Mouse (Mus musculus) CH12.LX (cell line): ENCODE data around the gene Gtf2h4. TPM values are rescaled to one million over a fixed set of nuclear protein-coding genes. Genes with fewer than 3 reads are reported as not detected.

Source experiments
- DNase-seq: peaks from one replicate; pipeline ENCODE4 v3.0.0-alpha.2; 2013; ENCODE audit errors: extremely low read depth
- H3K27ac ChIP-seq: 2 replicates; pipeline ENCODE4 v1.5.1; 2012; ENCODE audit warnings: low read depth, mild to moderate bottlenecking, control low read depth, moderate library complexity; ENCODE audit not compliant: insufficient read depth
- H3K27me3 ChIP-seq: replicated peaks from 2 replicates; pipeline ENCODE3; 2012; ENCODE audit warnings: inconsistent platforms
- H3K36me3 ChIP-seq, 2 experiments: replicated peaks in 1 of 2; 2 replicates each; pipeline versions ENCODE3 to v1.6.1; 2012; ENCODE audit warnings: inconsistent platforms in 1 of 2, low read length in 1 of 2, mild to moderate bottlenecking in 1 of 2, mixed read lengths in 1 of 2, moderate library complexity in 1 of 2; ENCODE audit not compliant: control insufficient read depth in 1 of 2, insufficient read depth in 1 of 2
- H3K4me1 ChIP-seq, 2 experiments: 2 replicates each; pipeline ENCODE4 v1.6.1; 2012; ENCODE audit warnings: inconsistent platforms in 1 of 2, moderate library complexity in 1 of 2; ENCODE audit not compliant: insufficient read depth in 2 of 2, control insufficient read depth in 1 of 2
- H3K4me2 ChIP-seq: 2 replicates; pipeline ENCODE4 v1.6.1; 2012; ENCODE audit warnings: low read depth, mild to moderate bottlenecking, control low read depth; ENCODE audit not compliant: poor library complexity, insufficient read depth, severe bottlenecking
- H3K4me3 ChIP-seq, 3 experiments: fragments of 150-350 bp in 1 of 3; sonication (generic) in 1 of 3; replicated peaks in 1 of 3; 2 replicates each; pipeline versions ENCODE3 to v1.5.1; 2011 to 2012; ENCODE audit warnings: low read depth in 2 of 3, low read length in 2 of 3, mild to moderate bottlenecking in 2 of 3, moderate library complexity in 2 of 3, control low read depth in 1 of 3, improper control_type of control experiment in 1 of 3, inconsistent platforms in 1 of 3, mixed read lengths in 1 of 3; ENCODE audit not compliant: poor library complexity in 1 of 3
- H3K79me2 ChIP-seq: replicated peaks from 2 replicates; pipeline ENCODE4 v1.6.1; 2012; ENCODE audit warnings: mild to moderate bottlenecking, moderate library complexity; ENCODE audit not compliant: control insufficient read depth, poor library complexity, insufficient read depth, severe bottlenecking; ENCODE audit errors: extremely low read depth
- H3K9ac ChIP-seq: 2 replicates; pipeline ENCODE4 v1.6.1; 2012; ENCODE audit warnings: low read depth, mild to moderate bottlenecking, control low read depth, moderate library complexity; ENCODE audit not compliant: insufficient read depth
- H3K9me3 ChIP-seq: replicated peaks from 2 replicates; pipeline ENCODE3; 2012; ENCODE audit warnings: low read length, inconsistent platforms, mixed read lengths
- CHD2 ChIP-seq: IDR thresholded peaks from 2 replicates; pipeline ENCODE4 v1.6.1; 2011; ENCODE audit warnings: low read length, improper control_type of control experiment
- CTCF ChIP-seq, 2 experiments: IDR thresholded peaks in 1 of 2; conservative IDR thresholded peaks in 1 of 2; 2 replicates each; pipeline ENCODE4 v1.5.1; 2011 to 2012; ENCODE audit warnings: low read depth in 2 of 2, low read length in 2 of 2, improper control_type of control experiment in 1 of 2, inconsistent platforms in 1 of 2, mild to moderate bottlenecking in 1 of 2, moderate library complexity in 1 of 2
- ELF1 ChIP-seq: IDR thresholded peaks from 2 replicates; pipeline ENCODE4 v1.6.1; 2014; ENCODE audit warnings: low read depth, mild to moderate bottlenecking, inconsistent platforms, low read length, improper control_type of control experiment
- EP300 ChIP-seq: IDR thresholded peaks from 2 replicates; pipeline ENCODE4 v1.6.1; 2011; ENCODE audit warnings: low read length, improper control_type of control experiment
- ETS1 ChIP-seq: conservative IDR thresholded peaks from 2 replicates; pipeline ENCODE4 v1.6.1; 2012; ENCODE audit warnings: low read depth, mild to moderate bottlenecking, inconsistent platforms, low read length, improper control_type of control experiment, moderate library complexity
- GABPA ChIP-seq: IDR thresholded peaks from 2 replicates; pipeline ENCODE4 v1.6.1; 2012; ENCODE audit warnings: low read depth, low read length, improper control_type of control experiment, inconsistent platforms; ENCODE audit not compliant: insufficient replicate concordance
- HCFC1 ChIP-seq: IDR thresholded peaks from 2 replicates; pipeline ENCODE4 v1.6.1; 2012; ENCODE audit warnings: low read depth, mild to moderate bottlenecking, inconsistent platforms, low read length, improper control_type of control experiment
- IRF4 ChIP-seq: IDR thresholded peaks from 2 replicates; pipeline ENCODE4 v1.6.1; 2014; ENCODE audit warnings: low read depth, mild to moderate bottlenecking, inconsistent platforms, low read length, improper control_type of control experiment
- JUN ChIP-seq: IDR thresholded peaks from 2 replicates; pipeline ENCODE4 v1.6.1; 2011; ENCODE audit warnings: low read depth, mild to moderate bottlenecking, low read length, improper control_type of control experiment, moderate library complexity; ENCODE audit not compliant: insufficient read depth
- MAFK ChIP-seq: IDR thresholded peaks from 2 replicates; pipeline ENCODE4 v1.6.1; 2011; ENCODE audit warnings: low read length, improper control_type of control experiment; ENCODE audit not compliant: insufficient replicate concordance
- MAX ChIP-seq: IDR thresholded peaks from 2 replicates; pipeline ENCODE4 v1.6.1; 2011; ENCODE audit warnings: low read length, improper control_type of control experiment
- MEF2A ChIP-seq: IDR thresholded peaks from 2 replicates; pipeline ENCODE4 v1.6.1; 2014; ENCODE audit warnings: low read depth, mild to moderate bottlenecking, inconsistent platforms, low read length, improper control_type of control experiment, borderline replicate concordance
- MXI1 ChIP-seq: IDR thresholded peaks from 2 replicates; pipeline ENCODE4 v1.6.1; 2011; ENCODE audit warnings: mild to moderate bottlenecking, low read depth, low read length, improper control_type of control experiment
- NELFE ChIP-seq: IDR thresholded peaks from 2 replicates; pipeline ENCODE4 v1.6.1; 2011; ENCODE audit warnings: low read depth, low read length, improper control_type of control experiment
- POLR2A ChIP-seq: IDR thresholded peaks from 2 replicates; pipeline ENCODE4 v1.6.1; 2011; ENCODE audit warnings: low read depth, mild to moderate bottlenecking, improper control_type of control experiment, low read length
- POLR2AphosphoS2 ChIP-seq: IDR thresholded peaks from 2 replicates; pipeline ENCODE4 v1.6.1; 2011; ENCODE audit warnings: low read depth, low read length, improper control_type of control experiment
- RAD21 ChIP-seq: IDR thresholded peaks from 2 replicates; pipeline ENCODE4 v1.6.1; 2011; ENCODE audit warnings: low read depth, mild to moderate bottlenecking, low read length, improper control_type of control experiment, moderate library complexity
- SMC3 ChIP-seq: IDR thresholded peaks from 2 replicates; pipeline ENCODE4 v1.6.1; 2011; ENCODE audit warnings: low read depth, low read length, improper control_type of control experiment
- TBP ChIP-seq: conservative IDR thresholded peaks from 2 replicates; pipeline ENCODE4 v1.6.1; 2011; ENCODE audit warnings: low read depth, low read length, improper control_type of control experiment
- TCF12 ChIP-seq: IDR thresholded peaks from 2 replicates; pipeline ENCODE4 v1.6.1; 2014; ENCODE audit warnings: low read depth, mild to moderate bottlenecking, inconsistent platforms, low read length, improper control_type of control experiment
- UBTF ChIP-seq: IDR thresholded peaks from 2 replicates; pipeline ENCODE4 v1.6.1; 2012; ENCODE audit warnings: low read depth, mild to moderate bottlenecking, inconsistent platforms, low read length, improper control_type of control experiment, moderate library complexity
- USF1 ChIP-seq: IDR thresholded peaks from 2 replicates; pipeline ENCODE4 v1.6.1; 2014; ENCODE audit warnings: low read depth, mild to moderate bottlenecking, inconsistent platforms, low read length, improper control_type of control experiment
- USF2 ChIP-seq: conservative IDR thresholded peaks from 2 replicates; pipeline ENCODE4 v1.6.1; 2011; ENCODE audit warnings: low read depth, low read length, improper control_type of control experiment
- ZMIZ1 ChIP-seq: IDR thresholded peaks from 2 replicates; pipeline ENCODE4 v1.6.1; 2012; ENCODE audit warnings: low read depth, mild to moderate bottlenecking, inconsistent platforms, low read length, improper control_type of control experiment
- ZNF384 ChIP-seq: IDR thresholded peaks from 2 replicates; pipeline ENCODE4 v1.6.1; 2012; ENCODE audit warnings: low read depth, low read length, improper control_type of control experiment, inconsistent platforms
- dilution Hi-C: fragments of 300-500 bp; cut with MboI; formaldehyde crosslinking; loops from 2 replicates; pipeline ENCODE4 v1.14.3; 2020; ENCODE audit warnings: low sequenced_read_pairs; ENCODE audit not compliant: extremely low pct_unique_long_range_greater_than_20kb, extremely low pct_ligation_motif_present
- in situ Hi-C: fragments of 300-500 bp; cut with MboI; formaldehyde crosslinking; loops from 3 replicates; pipeline ENCODE4 v1.14.3; 2019; ENCODE audit warnings: low sequenced_read_pairs, low pct_ligation_motif_present, low pct_unique_long_range_greater_than_20kb, mixed read lengths
- polyA plus RNA-seq: library from polyadenylated mRNA; unstranded; fragments of >175 nt; gene quantifications from 2 replicates; pipeline ENCODE4 v1.2.1, GENCODE M21; 2012; ENCODE audit warnings: low read depth; ENCODE audit not compliant: insufficient read length
- total RNA-seq, 2 experiments: library from RNA; depleted of rRNA; stranded (reverse); fragments of 300-350 nt in 1 of 2; fragments of >200 nt in 1 of 2; gene quantifications; 2 replicates each; pipeline ENCODE4 v1.2.3; 2012 to 2014

The Gtf2h4 gene
- total and polyA plus RNA-seq, 3 experiments, result 40.0 to 55.7 (median 40.7) TPM

DNA sequence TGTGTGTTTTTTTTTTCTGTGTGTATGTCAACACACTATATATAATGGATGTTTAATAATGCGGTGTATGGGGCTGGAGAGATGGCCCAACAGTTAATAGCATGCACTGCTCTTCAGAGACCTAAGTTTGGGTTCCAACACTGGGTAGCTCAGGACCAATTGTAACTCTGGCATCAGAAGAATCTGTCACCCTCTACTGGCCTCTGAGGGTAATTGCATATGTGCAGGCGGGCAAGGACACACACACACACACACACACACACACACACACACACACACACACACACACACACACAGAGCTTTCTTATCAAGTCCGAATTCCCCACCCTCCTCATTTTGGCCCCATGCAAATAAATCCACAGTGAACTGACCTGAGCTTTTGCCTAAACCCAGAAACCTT, 38.3 kb downstream of the Gtf2h4 start:
- Histone ChIP-seq H3K4me1 (peaks cover 7 to 10% of the 10 kb centered on the region in 2 experiments), H3K9me3 (no peaks in the 10 kb centered on the region), H3K27ac (no peak overlapping the region), H3K36me3 (no peaks in the 10 kb centered on the region), H3K27me3 (peaks cover 34% of the 10 kb centered on the region), H3K79me2 (no peaks in the 10 kb centered on the region), H3K9ac (no peak overlapping the region), H3K4me2 (no peak overlapping the region), H3K4me3 (no peak overlapping the region)
- in situ Hi-C loops (no loop called here), dilution Hi-C loops (no loop called here)
- TF ChIP-seq TCF12 (no peak), SMC3 (0 out of 2 replicates have a peak, but pooled peaks have one; percentile 3), CTCF (conservative IDR thresholded peaks at IDR 0.05 in 1 of 2, IDR thresholded peaks at IDR 0.05 in 1 of 2; ENCODE audit: low read depth in 2 of 2, low read length in 2 of 2) (peak in 1 of 2 experiments; percentile 39; a peak in 1 of 4 replicates), GABPA (no peak), USF1 (no peak), MXI1 (no peak), POLR2A (no peak), UBTF (no peak), ETS1 (no peak), CHD2 (no peak), MEF2A (no peak), MAFK (no peak), IRF4 (no peak), EP300 (no peak)
- peak; percentile 40 for DNase-seq

DNA sequence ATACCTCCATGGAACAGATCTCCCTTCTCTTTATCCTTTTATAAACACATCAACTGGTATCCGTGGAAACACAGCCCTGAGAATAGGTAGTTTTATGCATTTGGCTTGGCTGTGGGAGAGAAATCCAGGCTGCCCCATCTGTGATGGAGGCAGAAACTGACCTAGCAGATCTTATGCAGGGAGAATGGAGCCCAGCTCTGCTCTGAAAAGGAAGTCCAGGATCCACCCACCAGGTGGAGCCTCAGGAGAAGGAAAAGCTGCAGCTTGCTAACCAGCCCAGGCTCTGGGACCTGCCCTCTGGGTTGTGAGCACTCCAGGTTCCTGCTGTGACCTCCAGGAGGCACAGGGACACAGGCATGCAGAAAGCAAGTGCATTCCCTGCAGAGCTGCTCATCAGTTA, 39.5 kb downstream of the Gtf2h4 start:
- in situ Hi-C loops (no loop called here), dilution Hi-C loops (no loop called here)
- no peak overlapping the region for H3K27ac ChIP-seq
- H3K4me2 ChIP-seq, result no peak overlapping the region
- H3K9ac ChIP-seq, result no peak overlapping the region
- no peak for DNase-seq
- H3K9me3 ChIP-seq, result no peaks in the 10 kb centered on the region
- H3K4me3 ChIP-seq, result no peak overlapping the region
- H3K4me1 ChIP-seq, result peaks cover 7 to 10% of the 10 kb centered on the region in 2 experiments
- TF ChIP-seq MEF2A, result no peak
- TF ChIP-seq CTCF (conservative IDR thresholded peaks at IDR 0.05 in 1 of 2, IDR thresholded peaks at IDR 0.05 in 1 of 2; ENCODE audit: low read depth in 2 of 2, low read length in 2 of 2), result 0 out of 4 replicates have a peak, but pooled peaks of 1 of the 2 experiments have one; percentile 6
- no peaks in the 10 kb centered on the region for H3K36me3 ChIP-seq
- no peaks in the 10 kb centered on the region for H3K79me2 ChIP-seq
- peaks cover 35% of the 10 kb centered on the region for H3K27me3 ChIP-seq

DNA sequence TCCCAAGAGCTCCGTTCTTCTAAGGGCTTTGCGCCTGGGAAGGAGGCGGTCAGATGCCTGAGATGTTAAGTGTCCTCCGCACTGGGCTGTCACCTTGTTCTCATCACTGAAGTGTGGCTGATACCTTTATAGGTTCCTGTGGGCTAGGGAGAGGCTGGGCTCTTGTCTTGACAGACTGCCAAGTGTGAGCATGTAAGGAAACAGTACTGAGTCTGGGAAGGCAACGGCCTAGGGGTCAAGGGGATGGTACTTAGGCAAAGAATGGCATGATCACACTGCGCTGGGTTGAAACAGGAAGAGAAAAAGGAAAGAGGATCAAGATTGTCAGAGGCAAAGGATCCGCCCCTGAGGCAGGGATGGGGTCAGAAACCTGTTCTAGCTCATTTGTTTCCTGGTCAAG, 47.0 kb downstream of the Gtf2h4 start, which contains the start of gene Gm9573:
Gene Gm9573 (minus strand): TSS at position 101 of the 400 bp plus-strand sequence.
- H3K36me3 ChIP-seq, result no peaks in the 10 kb centered on the region
- no peak for TF ChIP-seq JUN
- no peak for TF ChIP-seq POLR2AphosphoS2
- no peak for TF ChIP-seq CTCF (conservative IDR thresholded peaks at IDR 0.05 in 1 of 2, IDR thresholded peaks at IDR 0.05 in 1 of 2; ENCODE audit: low read depth in 2 of 2, low read length in 2 of 2)
- no peak for TF ChIP-seq ETS1
- no peak for TF ChIP-seq ZNF384
- TF ChIP-seq HCFC1, result no peak
- no peak for TF ChIP-seq ZMIZ1
- TF ChIP-seq USF2, result no peak
- TF ChIP-seq MAX, result no peak
- TF ChIP-seq RAD21, result no peak
- no peak for TF ChIP-seq MAFK
- no peak for TF ChIP-seq TBP
- no peak for TF ChIP-seq NELFE
- TF ChIP-seq UBTF, result no peak
- TF ChIP-seq ELF1, result no peak
- H3K79me2 ChIP-seq, result no peaks in the 10 kb centered on the region
- no peak within 1 kb of the TSS for H3K9ac ChIP-seq
- no peaks in the 10 kb centered on the region for H3K4me1 ChIP-seq
- H3K4me2 ChIP-seq, result no peak within 1 kb of the TSS; the same call in 1 of the 2 replicates
- in situ Hi-C loops (no loop called here), dilution Hi-C loops (no loop called here)
- peaks cover 17% of the 10 kb centered on the region for H3K27me3 ChIP-seq
- no peak within 1 kb of the TSS for H3K27ac ChIP-seq
- no peak for DNase-seq
- H3K4me3 ChIP-seq, result no peak within 1 kb of the TSS
- no peaks in the 10 kb centered on the region for H3K9me3 ChIP-seq
